Mouse (Mus musculus): ENCODE results near the gene Zfp428. TPM values are rescaled to one million over a fixed set of nuclear protein-coding genes. Genes with fewer than 3 reads are reported as not detected.

The Zfp428 gene
- polyA plus RNA-seq, 1 experiment from 2014 or later = 14.2 TPM

- Histone ChIP-seq H3K9me3 (replicated peaks) (no peaks in the 10 kb centered on the region), H3K4me2 (no peak overlapping the region), H3K36me3 (peaks cover 95% of the 10 kb centered on the region), H3K4me1 (no peaks in the 10 kb centered on the region), H3K27ac (no peak overlapping the region), H3K4me3 (no peak overlapping the region), H3K9ac (no peak overlapping the region), H3K27me3 (replicated peaks) (no peaks in the 10 kb centered on the region)
- ATAC-seq = no peak
- WGBS (ENCODE audit: insufficient replicate concordance) = 68% methylated on average over 4 of the region's 4 CpGs
Observed at GRCm38 (mm10) chr7:24563837-24564206, 57.0 kb downstream of the Zfp428 start.

GRCm38 (mm10) chr7:24564607-24565265 is 57.9 kb downstream of the Zfp428 start:
- Histone ChIP-seq H3K4me1 (no peaks in the 10 kb centered on the region), H3K4me2 (no peak overlapping the region), H3K9me3 (replicated peaks) (no peaks in the 10 kb centered on the region), H3K4me3 (no peak overlapping the region), H3K9ac (no peak overlapping the region), H3K27ac (no peak overlapping the region), H3K27me3 (replicated peaks) (no peaks in the 10 kb centered on the region), H3K36me3 (peaks cover 92% of the 10 kb centered on the region)
- peak; percentile 60 for ATAC-seq
- WGBS (ENCODE audit: insufficient replicate concordance) = 64% methylated on average over 6 of the region's 6 CpGs

Other genes with a start within 250 kb of the Zfp428 start
- gene Zfp93, start 236.6 kb upstream of the Zfp428 start, polyA plus RNA-seq (2016; fragmentation: Nextera tagmentation; extraction: Ambion mirVana) = 1.9 and 2.2 TPM in 2 replicates
- gene Zfp61, start 205.8 kb upstream of the Zfp428 start, polyA plus RNA-seq (2016; fragmentation: Nextera tagmentation; extraction: Ambion mirVana) = 7.1 and 7.7 TPM in 2 replicates
- 3.0 and 3.6 TPM in 2 replicates for gene Zfp94, start 190.3 kb upstream of the Zfp428 start, polyA plus RNA-seq (2016; fragmentation: Nextera tagmentation; extraction: Ambion mirVana)
- not detected in 2 replicates for gene Tescl, start 173.1 kb upstream of the Zfp428 start, polyA plus RNA-seq (2016; fragmentation: Nextera tagmentation; extraction: Ambion mirVana)
- not detected in 2 replicates for gene Lypd5, start 157.8 kb upstream of the Zfp428 start, polyA plus RNA-seq (2016; fragmentation: Nextera tagmentation; extraction: Ambion mirVana)
- 159 and 161 TPM in 2 replicates for gene Kcnn4, start 136.7 kb upstream of the Zfp428 start, polyA plus RNA-seq (2016; fragmentation: Nextera tagmentation; extraction: Ambion mirVana)
- gene Smg9, start 107.4 kb upstream of the Zfp428 start, polyA plus RNA-seq (2016; fragmentation: Nextera tagmentation; extraction: Ambion mirVana) = 22.9 and 23.5 TPM in 2 replicates
- gene Irgc1, start 54.7 kb upstream of the Zfp428 start, polyA plus RNA-seq (2016; fragmentation: Nextera tagmentation; extraction: Ambion mirVana) = not detected in 2 replicates
- gene Plaur, start 44.5 kb upstream of the Zfp428 start, polyA plus RNA-seq (2016; fragmentation: Nextera tagmentation; extraction: Ambion mirVana) = 2.6 and 2.8 TPM in 2 replicates
- 0.28 and 0.35 TPM in 2 replicates for gene Cadm4, start 25.0 kb upstream of the Zfp428 start, polyA plus RNA-seq (2016; fragmentation: Nextera tagmentation; extraction: Ambion mirVana)
- 0.20 and 0.24 TPM in 2 replicates for gene AC161166.1, start 5.4 kb downstream of the Zfp428 start, polyA plus RNA-seq (2016; fragmentation: Nextera tagmentation; extraction: Ambion mirVana)
- 2.8 and 3.1 TPM in 2 replicates for gene Irgq, start 23.7 kb downstream of the Zfp428 start, polyA plus RNA-seq (2016; fragmentation: Nextera tagmentation; extraction: Ambion mirVana)
- gene Pinlyp, start 39.1 kb downstream of the Zfp428 start, polyA plus RNA-seq (2016; fragmentation: Nextera tagmentation; extraction: Ambion mirVana) = not detected in 2 replicates
- 61.5 and 63.0 TPM in 2 replicates for gene Xrcc1, start 39.3 kb downstream of the Zfp428 start, polyA plus RNA-seq (2016; fragmentation: Nextera tagmentation; extraction: Ambion mirVana)
- gene Ethe1, start 80.5 kb downstream of the Zfp428 start, polyA plus RNA-seq (2016; fragmentation: Nextera tagmentation; extraction: Ambion mirVana) = 15.1 and 17.0 TPM in 2 replicates
- 0.41 and 0.57 TPM in 2 replicates for gene Zfp575, start 80.6 kb downstream of the Zfp428 start, polyA plus RNA-seq (2016; fragmentation: Nextera tagmentation; extraction: Ambion mirVana)
- gene Phldb3, start 103.8 kb downstream of the Zfp428 start, polyA plus RNA-seq (2016; fragmentation: Nextera tagmentation; extraction: Ambion mirVana) = 0.08 and 0.22 TPM in 2 replicates
- not detected in 2 replicates for gene Lypd3, start 129.5 kb downstream of the Zfp428 start, polyA plus RNA-seq (2016; fragmentation: Nextera tagmentation; extraction: Ambion mirVana)
- gene Tex101, start 169.7 kb downstream of the Zfp428 start, polyA plus RNA-seq (2016; fragmentation: Nextera tagmentation; extraction: Ambion mirVana) = not detected in 2 replicates
- not detected in 2 replicates for gene BC049730, start 202.2 kb downstream of the Zfp428 start, polyA plus RNA-seq (2016; fragmentation: Nextera tagmentation; extraction: Ambion mirVana)
- gene Gm4763, start 219.9 kb downstream of the Zfp428 start, polyA plus RNA-seq (2016; fragmentation: Nextera tagmentation; extraction: Ambion mirVana) = not detected in 2 replicates